Mouse (Mus musculus) lung, embryonic 16.5 days (tissue): Measurements from ENCODE around the gene Osmr. TPM values are rescaled to one million over a fixed set of nuclear protein-coding genes. Genes with fewer than 3 reads are reported as not detected.

ENCODE experiments used
- ATAC-seq: fragments of 200-750 bp; cut with Nextera tagmentation; 2 replicates; pipeline ENCODE4 v1.8.0; 2017; ENCODE audit warnings: low read depth, mild to moderate bottlenecking, moderate library complexity
- H3K27ac ChIP-seq: fragments of 300-500 bp; sonication (generic); 2 replicates; pipeline ENCODE4 v1.5.1; 2014; ENCODE audit warnings: mild to moderate bottlenecking, control low read depth, low read length
- H3K27me3 ChIP-seq: fragments of 300-500 bp; sonication (generic); 2 replicates; pipeline ENCODE4 v1.6.1; 2014; ENCODE audit warnings: low read depth, low read length, mixed read lengths; ENCODE audit not compliant: control insufficient read depth, insufficient read depth
- H3K36me3 ChIP-seq: fragments of 300-500 bp; sonication (generic); 2 replicates; pipeline ENCODE4 v1.6.1; 2014; ENCODE audit warnings: low read length; ENCODE audit not compliant: control insufficient read depth, insufficient read depth
- H3K4me1 ChIP-seq: fragments of 300-500 bp; sonication (generic); replicated peaks from 2 replicates; pipeline ENCODE4 v1.6.1; 2014; ENCODE audit warnings: low read length, mixed read lengths; ENCODE audit not compliant: control insufficient read depth, insufficient read depth
- H3K4me2 ChIP-seq: fragments of 300-500 bp; sonication (generic); 2 replicates; pipeline ENCODE4 v1.6.1; 2014; ENCODE audit warnings: low read depth, low read length, control low read depth
- H3K4me3 ChIP-seq: fragments of 300-500 bp; sonication (generic); 2 replicates; pipeline ENCODE4 v1.5.1; 2014; ENCODE audit warnings: mild to moderate bottlenecking, low read length, control low read depth
- H3K9ac ChIP-seq: fragments of 300-500 bp; sonication (generic); 2 replicates; pipeline ENCODE4 v1.6.1; 2014; ENCODE audit warnings: low read length, control low read depth
- H3K9me3 ChIP-seq: fragments of 300-500 bp; sonication (generic); 2 replicates; pipeline ENCODE4 v1.6.1; 2016; ENCODE audit warnings: low read length; ENCODE audit not compliant: control insufficient read depth
- WGBS: fragments of 180-500 bp; shearing (Covaris S2); extraction: QIAGEN DNeasy Blood & Tissue Kit; methylation state at CpG from one replicate; pipeline ENCODE4 v1.1.7; 2014; 5-methylcytosine and 5-hydroxymethylcytosine counted together
- polyA plus RNA-seq: library from polyadenylated mRNA; unstranded; fragments of >200 nt; fragmentation: Nextera tagmentation; extraction: Ambion mirVana; gene quantifications from 2 replicates; pipeline ENCODE4 v1.2.1, GENCODE M21; 2015

Gene Osmr
- polyA plus RNA-seq, 1 experiment from 2014 or later = 2.7 TPM

DNA sequence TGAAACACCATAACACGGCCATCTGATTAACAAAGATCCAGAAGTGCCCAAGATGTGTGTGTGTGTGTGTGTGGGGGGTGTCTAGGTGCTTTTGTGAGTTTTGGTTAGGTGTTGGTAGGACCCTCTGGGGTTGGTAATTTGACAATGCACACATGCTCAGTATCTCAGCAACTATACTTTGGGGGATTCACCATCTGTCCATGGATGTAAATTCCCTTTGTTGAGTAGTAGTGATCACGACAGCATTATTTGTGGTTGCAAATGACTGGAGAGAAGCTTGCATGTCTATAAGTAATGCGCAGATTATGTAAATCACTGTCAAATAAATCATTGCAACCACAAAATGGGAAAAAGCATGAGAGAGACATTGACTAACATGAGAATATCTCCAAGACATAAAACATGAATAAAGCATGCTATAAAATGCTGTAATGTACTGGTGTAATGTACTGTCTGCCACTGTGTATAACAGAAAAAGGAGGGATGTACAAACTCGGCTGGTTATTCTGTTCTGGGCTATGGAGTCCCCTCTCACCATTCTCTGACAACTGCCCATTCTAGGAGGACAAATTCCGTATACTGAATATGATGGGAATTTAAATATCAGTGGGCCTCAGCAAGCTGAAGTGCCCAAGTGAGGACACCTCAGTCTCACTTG lies 27.3 kb upstream of the Osmr start:
- no peaks in the 10 kb centered on the region for H3K4me1 ChIP-seq
- H3K27ac ChIP-seq = no peak overlapping the region
- no peak overlapping the region for H3K4me3 ChIP-seq
- no peaks in the 10 kb centered on the region; the same call in 1 of the 2 replicates for H3K27me3 ChIP-seq
- no peaks in the 10 kb centered on the region for H3K36me3 ChIP-seq
- no peaks in the 10 kb centered on the region for H3K9me3 ChIP-seq
- H3K4me2 ChIP-seq = no peak overlapping the region
- H3K9ac ChIP-seq = no peak overlapping the region
- WGBS = 75% methylated on average over 5 of the region's 5 CpGs
- ATAC-seq = no peak

DNA sequence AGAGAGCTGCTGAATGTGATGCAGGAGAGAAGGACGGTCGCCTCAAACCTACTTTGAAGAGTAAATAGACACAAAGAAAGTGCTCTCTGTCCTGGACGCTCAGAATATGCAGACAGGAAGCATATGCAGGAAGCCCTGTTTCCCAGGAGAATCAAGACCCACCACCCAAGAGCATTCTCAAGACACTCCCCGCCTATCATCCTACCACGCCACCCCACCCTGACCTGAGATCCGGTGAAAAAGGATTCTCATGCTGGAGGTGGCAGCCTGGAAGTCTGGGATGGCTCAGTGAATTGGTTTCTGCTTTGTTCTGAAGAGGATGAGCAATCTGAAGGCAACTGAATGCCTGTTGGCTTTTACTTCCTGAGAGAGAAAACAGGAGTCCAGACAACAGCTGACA lies 26.5 kb upstream of the Osmr start:
- Histone ChIP-seq H3K4me3 (no peak overlapping the region), H3K36me3 (no peaks in the 10 kb centered on the region), H3K4me1 (no peaks in the 10 kb centered on the region), H3K27me3 (no peaks in the 10 kb centered on the region; the same call in 1 of the 2 replicates), H3K9me3 (no peaks in the 10 kb centered on the region), H3K4me2 (no peak overlapping the region), H3K9ac (no peak overlapping the region), H3K27ac (no peak overlapping the region)
- WGBS = 52% methylated on average over 6 of the region's 6 CpGs
- no peak for ATAC-seq

GRCm38 (mm10) chr15:6884260-6884659 lies 9.5 kb upstream of the Osmr start:
- no peak for ATAC-seq
- 60% methylated on average over 6 of the region's 6 CpGs for WGBS
- Histone ChIP-seq H3K4me1 (0 out of 2 replicates have a peak, but pooled peaks cover 2% of the 10 kb centered on the region), H3K27ac (no peak overlapping the region), H3K9me3 (no peaks in the 10 kb centered on the region), H3K4me3 (no peak overlapping the region), H3K36me3 (no peaks in the 10 kb centered on the region), H3K27me3 (no peaks in the 10 kb centered on the region), H3K9ac (no peak overlapping the region), H3K4me2 (no peak overlapping the region)

GRCm38 (mm10) chr15:6883816-6884215 lies 9.0 kb upstream of the Osmr start:
- no peaks in the 10 kb centered on the region for H3K36me3 ChIP-seq
- 54% methylated on average over 5 of the region's 5 CpGs for WGBS
- no peaks in the 10 kb centered on the region for H3K27me3 ChIP-seq
- no peak overlapping the region for H3K27ac ChIP-seq
- H3K4me1 ChIP-seq = 0 out of 2 replicates have a peak, but pooled peaks cover 2% of the 10 kb centered on the region
- no peak for ATAC-seq
- no peaks in the 10 kb centered on the region for H3K9me3 ChIP-seq
- H3K9ac ChIP-seq = no peak overlapping the region
- H3K4me2 ChIP-seq = no peak overlapping the region
- no peak overlapping the region for H3K4me3 ChIP-seq

GRCm38 (mm10) chr15:6883091-6883490 lies 8.3 kb upstream of the Osmr start:
- peak; percentile 32 for ATAC-seq
- H3K9ac ChIP-seq = no peak overlapping the region
- no peak overlapping the region for H3K4me3 ChIP-seq
- WGBS = 65% methylated on average over 4 of the region's 4 CpGs
- no peaks in the 10 kb centered on the region for H3K36me3 ChIP-seq
- H3K9me3 ChIP-seq = no peaks in the 10 kb centered on the region
- no peaks in the 10 kb centered on the region for H3K27me3 ChIP-seq
- H3K4me1 ChIP-seq = 0 out of 2 replicates have a peak, but pooled peaks cover 2% of the 10 kb centered on the region
- no peak overlapping the region for H3K27ac ChIP-seq
- H3K4me2 ChIP-seq = no peak overlapping the region

- 19% methylated on average over 7 of the region's 7 CpGs for WGBS
- Histone ChIP-seq H3K9me3 (no peaks in the 10 kb centered on the region), H3K4me3 (no peak overlapping the region), H3K36me3 (no peaks in the 10 kb centered on the region), H3K4me1 (0 out of 2 replicates have a peak, but pooled peaks cover 2% of the 10 kb centered on the region), H3K27me3 (no peaks in the 10 kb centered on the region), H3K9ac (no peak overlapping the region), H3K4me2 (no peak overlapping the region), H3K27ac (no peak overlapping the region)
- peak; percentile 43; the same call in 1 of the 2 replicates for ATAC-seq
Measured at GRCm38 (mm10) chr15:6882180-6882579, 7.4 kb upstream of the Osmr start.

DNA sequence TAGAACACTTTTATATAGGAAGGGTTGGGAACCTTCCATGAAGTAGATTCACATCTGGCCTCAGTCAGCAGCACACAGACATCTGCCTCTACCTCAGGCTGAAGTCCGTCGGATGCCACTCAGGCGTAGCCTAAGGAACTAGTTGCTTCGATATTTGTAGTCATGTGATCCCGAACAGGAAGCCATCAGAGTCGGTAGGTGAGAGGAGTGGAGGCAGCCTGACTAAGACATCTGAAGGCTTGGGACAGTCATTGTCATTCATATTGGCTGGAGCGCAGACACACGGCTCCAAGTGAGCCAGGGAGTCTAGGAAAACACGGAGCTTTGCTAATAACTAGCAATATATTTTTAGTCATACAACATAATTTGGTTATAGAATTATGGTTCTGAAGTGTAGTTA lies 6.4 kb upstream of the Osmr start:
- H3K4me3 ChIP-seq = no peak overlapping the region
- H3K36me3 ChIP-seq = no peaks in the 10 kb centered on the region
- no peak overlapping the region for H3K9ac ChIP-seq
- WGBS = 69% methylated on average over 9 of the region's 9 CpGs
- H3K4me2 ChIP-seq = no peak overlapping the region
- H3K4me1 ChIP-seq = 0 out of 2 replicates have a peak, but pooled peaks cover 2% of the 10 kb centered on the region
- no peak overlapping the region for H3K27ac ChIP-seq
- peaks cover 4% of the 10 kb centered on the region; the same call in 1 of the 2 replicates for H3K27me3 ChIP-seq
- H3K9me3 ChIP-seq = no peaks in the 10 kb centered on the region
- no peak for ATAC-seq

GRCm38 (mm10) chr15:6873807-6874600 lies 765 bp downstream of the Osmr start:
- peak; percentile 84 for ATAC-seq
- H3K4me3 ChIP-seq = peak overlapping the region; percentile 61
- H3K36me3 ChIP-seq = no peaks in the 10 kb centered on the region
- peaks cover 7% of the 10 kb centered on the region; the same call in 1 of the 2 replicates for H3K27me3 ChIP-seq
- H3K4me1 ChIP-seq = peaks cover 8% of the 10 kb centered on the region; the same call in 1 of the 2 replicates
- H3K27ac ChIP-seq = no peak overlapping the region
- H3K4me2 ChIP-seq = peak overlapping the region; percentile 81
- WGBS = under 1% methylated on average over 52 of the region's 52 CpGs
- peak overlapping the region; percentile 70 for H3K9ac ChIP-seq
- no peaks in the 10 kb centered on the region for H3K9me3 ChIP-seq

DNA sequence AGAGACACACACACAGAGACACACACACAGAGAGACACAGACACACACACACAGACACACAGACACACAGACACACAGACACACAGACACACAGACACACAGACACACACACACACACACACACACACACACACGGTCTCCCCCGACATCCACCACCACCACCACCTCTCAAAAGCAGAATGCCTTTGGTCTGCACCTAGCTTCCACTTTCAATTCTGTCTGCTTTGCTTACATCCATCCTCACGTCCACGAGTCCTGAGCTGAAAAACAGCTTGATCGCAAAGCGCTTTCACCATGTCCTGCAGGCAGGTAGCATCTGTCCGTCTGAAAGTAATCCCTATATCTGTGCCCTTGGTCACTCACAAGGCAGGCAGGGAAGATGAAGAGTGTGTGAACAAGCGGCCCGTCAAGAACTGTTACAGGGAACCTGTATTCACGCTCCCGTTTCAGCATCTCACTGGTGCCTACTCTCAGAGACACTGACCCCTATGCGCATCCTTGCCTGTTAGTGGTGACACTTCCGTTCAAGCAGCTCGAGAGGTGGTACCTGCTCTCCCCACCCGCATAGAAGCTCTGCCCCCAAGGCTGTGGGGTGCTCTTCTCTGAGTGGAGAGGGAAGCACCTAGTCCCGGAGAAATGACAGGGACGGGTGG lies 1.5 kb downstream of the Osmr start:
- H3K9ac ChIP-seq = 0 out of 2 replicates have a peak overlapping the region, but pooled peaks have one; percentile 4
- peaks cover 7% of the 10 kb centered on the region; the same call in 1 of the 2 replicates for H3K27me3 ChIP-seq
- 32% methylated on average over 17 of the region's 17 CpGs for WGBS
- H3K36me3 ChIP-seq = no peaks in the 10 kb centered on the region
- no peak for ATAC-seq
- H3K4me1 ChIP-seq = peaks cover 8% of the 10 kb centered on the region; the same call in 1 of the 2 replicates
- H3K9me3 ChIP-seq = no peaks in the 10 kb centered on the region
- H3K27ac ChIP-seq = no peak overlapping the region
- peak overlapping the region; percentile 81 for H3K4me2 ChIP-seq
- peak overlapping the region; percentile 61 for H3K4me3 ChIP-seq
